Mouse (Mus musculus) adrenal gland, postnatal 25 days (tissue): ENCODE measurements at regions not wholly inside any gene's neighbourhood (a gene's known extent, or its start where the extent isn't known, plus 50 kb on each side); places are given as distances from the start of the nearest gene placed in this dataset.

Experiments used
- DNase-seq: peaks from one replicate; pipeline ENCODE4 v3.0.0; 2021; ENCODE audit warnings: mixed read lengths

DNA sequence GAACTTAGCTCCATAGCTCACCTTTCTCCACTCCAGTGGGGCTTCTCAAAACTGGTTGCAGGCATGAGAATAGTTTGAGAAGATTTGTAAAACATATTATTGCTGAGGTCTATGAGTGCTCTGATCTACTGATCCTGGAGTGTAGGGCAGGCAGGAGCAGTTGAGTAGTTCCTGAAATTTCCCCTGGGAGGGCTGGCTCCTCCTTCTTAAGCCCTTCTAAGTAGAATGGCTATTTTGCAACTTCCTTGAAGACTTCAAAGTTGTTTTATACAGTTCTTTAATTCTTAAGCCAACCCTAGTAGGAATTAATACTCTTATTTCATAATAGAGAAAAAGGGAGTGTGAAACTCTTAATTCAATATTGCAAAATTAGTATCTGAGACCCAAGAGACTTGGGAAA is 133.3 kb downstream of the Ptger3 start:
- no peak for DNase-seq

DNA sequence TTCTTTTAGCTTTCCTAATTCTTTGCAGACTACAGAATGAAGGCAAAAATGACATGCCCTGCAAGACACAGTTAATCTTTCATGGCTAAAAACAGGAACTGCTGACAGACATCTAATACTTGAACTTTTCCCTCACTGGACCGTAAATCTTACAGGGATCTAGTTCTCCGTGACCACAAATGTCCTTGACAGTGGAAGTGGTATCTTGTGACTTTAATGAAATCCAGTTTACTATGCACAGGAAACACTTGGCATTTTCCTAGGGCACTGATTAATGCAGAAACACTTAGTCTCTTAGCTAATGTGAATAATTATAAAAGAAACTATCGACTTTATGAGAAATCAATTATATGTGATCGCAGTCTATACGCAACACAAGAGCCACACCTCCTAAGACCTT is 131.8 kb downstream of the Ptger3 start:
- DNase-seq: no peak

GRCm38 (mm10) chr3:157695128-157696075 is 128.7 kb downstream of the Ptger3 start:
- no peak for DNase-seq
